Mouse (Mus musculus) limb, embryonic 12.5 days (tissue): ENCODE measurements around the gene Snx5. TPM values are rescaled to one million over a fixed set of nuclear protein-coding genes. Genes with fewer than 3 reads are reported as not detected.

Source experiments
- ATAC-seq: fragments of 200-750 bp; cut with Nextera tagmentation; 2 replicates; pipeline ENCODE4 v1.8.0; 2017; ENCODE audit warnings: low read depth, moderate TSS enrichment; ENCODE audit not compliant: insufficient number of reproducible peaks, insufficient read depth, low FRiP score, low TSS enrichment
- H3K27ac ChIP-seq: fragments of 300-500 bp; sonication (generic); 2 replicates; pipeline ENCODE4 v1.5.1; 2016; ENCODE audit warnings: mild to moderate bottlenecking, moderate library complexity
- H3K27me3 ChIP-seq: fragments of 300-500 bp; sonication (generic); 2 replicates; pipeline ENCODE4 v1.6.1; 2016; ENCODE audit warnings: mild to moderate bottlenecking, moderate library complexity
- H3K36me3 ChIP-seq: fragments of 300-500 bp; sonication (generic); 2 replicates; pipeline ENCODE4 v1.6.1; 2016; ENCODE audit warnings: mild to moderate bottlenecking, moderate library complexity
- H3K4me1 ChIP-seq: fragments of 300-500 bp; sonication (generic); replicated peaks from 2 replicates; pipeline ENCODE4 v1.6.1; 2016
- H3K4me2 ChIP-seq: fragments of 300-500 bp; sonication (generic); 2 replicates; pipeline ENCODE4 v1.6.1; 2016; ENCODE audit warnings: mild to moderate bottlenecking, moderate library complexity
- H3K4me3 ChIP-seq: fragments of 300-500 bp; sonication (generic); replicated peaks from 2 replicates; pipeline ENCODE4 v1.5.1; 2016; ENCODE audit warnings: mild to moderate bottlenecking
- H3K9ac ChIP-seq: fragments of 300-500 bp; sonication (generic); replicated peaks from 2 replicates; pipeline ENCODE4 v1.6.1; 2016; ENCODE audit warnings: mild to moderate bottlenecking, moderate library complexity
- H3K9me3 ChIP-seq: fragments of 300-500 bp; sonication (generic); 2 replicates; pipeline ENCODE4 v1.6.1; 2016; ENCODE audit warnings: mild to moderate bottlenecking, moderate library complexity
- WGBS: fragments of 180-500 bp; shearing (Covaris S2); methylation state at CpG from one replicate; pipeline ENCODE4 v1.1.7; 2016; 5-methylcytosine and 5-hydroxymethylcytosine counted together
- polyA plus RNA-seq: library from polyadenylated mRNA; unstranded; fragments of >200 nt; fragmentation: Nextera tagmentation; extraction: Ambion mirVana; gene quantifications from 2 replicates; pipeline ENCODE4 v1.2.1, GENCODE M21; 2016

Snx5 gene
- polyA plus RNA-seq, 1 experiment from 2014 or later = 145 TPM

DNA sequence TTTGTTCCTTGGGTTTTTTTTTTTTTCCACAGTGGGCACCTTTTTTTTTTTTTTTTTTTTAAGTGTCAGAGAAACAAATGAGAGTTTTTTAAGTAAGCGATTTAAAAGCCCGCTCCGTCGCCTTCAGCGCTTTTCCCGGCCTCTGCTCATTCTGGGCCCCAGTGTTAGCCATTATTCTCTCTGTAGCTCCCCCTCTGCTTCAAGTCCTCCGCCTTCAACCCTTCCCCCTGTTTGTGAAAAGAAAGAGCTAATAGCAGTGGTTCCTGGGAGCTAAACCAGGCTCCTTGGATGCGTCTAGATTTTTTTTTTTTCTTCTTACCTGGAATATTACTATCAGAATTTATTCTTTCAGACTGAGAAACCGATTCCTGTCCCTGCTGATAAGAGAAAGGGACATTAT is 55.1 kb downstream of the Snx5 start:
- no peak overlapping the region for H3K4me3 ChIP-seq
- no peak overlapping the region for H3K4me2 ChIP-seq
- no peak overlapping the region for H3K9ac ChIP-seq
- H3K27ac ChIP-seq = no peak overlapping the region
- H3K4me1 ChIP-seq = no peaks in the 10 kb centered on the region
- no peaks in the 10 kb centered on the region for H3K27me3 ChIP-seq
- no peak for ATAC-seq
- H3K36me3 ChIP-seq = no peaks in the 10 kb centered on the region
- WGBS = 56% methylated on average over 9 of the region's 9 CpGs
- 0 out of 2 replicates have a peak, but pooled peaks cover 4% of the 10 kb centered on the region for H3K9me3 ChIP-seq

- 31% methylated on average over 7 of the region's 7 CpGs for WGBS
- ATAC-seq = no peak
- no peaks in the 10 kb centered on the region for H3K4me1 ChIP-seq
- H3K9ac ChIP-seq = no peak overlapping the region
- H3K9me3 ChIP-seq = 0 out of 2 replicates have a peak, but pooled peaks cover 4% of the 10 kb centered on the region
- no peak overlapping the region for H3K4me2 ChIP-seq
- H3K4me3 ChIP-seq = no peak overlapping the region
- H3K27ac ChIP-seq = peak overlapping the region; percentile 47; the same call in 1 of the 2 replicates
- no peaks in the 10 kb centered on the region for H3K27me3 ChIP-seq
- H3K36me3 ChIP-seq = no peaks in the 10 kb centered on the region
Measured at GRCm38 (mm10) chr2:144215195-144215594, 55.5 kb downstream of the Snx5 start.

DNA sequence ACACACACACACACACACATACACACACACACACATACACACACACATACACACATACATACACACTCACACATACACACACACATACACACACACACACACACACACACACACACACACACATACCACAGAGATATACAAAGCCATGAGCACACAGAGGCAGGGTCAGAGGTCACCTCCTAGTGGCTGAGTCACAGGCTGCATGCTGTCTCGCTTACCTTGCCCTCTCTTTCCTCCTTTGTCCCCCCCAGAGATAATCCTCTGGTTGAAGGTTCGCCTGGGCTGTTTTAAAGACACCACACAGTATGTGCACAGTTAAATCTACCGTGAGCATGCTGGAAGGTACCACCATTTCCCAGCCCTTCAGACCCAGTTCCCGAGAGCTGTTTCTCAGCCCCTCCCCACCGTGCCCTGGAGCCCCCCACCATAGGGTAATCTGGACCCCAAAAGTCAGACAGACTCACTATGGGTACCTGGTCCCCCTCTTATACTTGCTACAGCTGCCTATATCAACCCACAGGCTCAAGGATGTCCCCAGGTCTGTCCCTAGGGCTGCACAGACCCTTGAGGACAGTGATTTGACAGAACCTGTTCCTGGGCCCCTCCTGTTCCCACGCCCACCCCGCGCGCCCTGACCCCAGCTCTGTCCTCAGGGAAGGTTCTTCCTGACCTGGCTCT is 56.1 kb downstream of the Snx5 start:
- peak; percentile 40; the same call in 1 of the 2 replicates for ATAC-seq

GRCm38 (mm10) chr2:144213803-144214202 is 56.9 kb downstream of the Snx5 start:
- H3K9ac ChIP-seq = no peak overlapping the region
- no peak overlapping the region for H3K4me2 ChIP-seq
- no peaks in the 10 kb centered on the region for H3K4me1 ChIP-seq
- 0 out of 2 replicates have a peak, but pooled peaks cover 4% of the 10 kb centered on the region for H3K9me3 ChIP-seq
- H3K27ac ChIP-seq = no peak overlapping the region
- no peak overlapping the region for H3K4me3 ChIP-seq
- H3K36me3 ChIP-seq = no peaks in the 10 kb centered on the region
- H3K27me3 ChIP-seq = no peaks in the 10 kb centered on the region
- ATAC-seq = no peak
- 68% methylated on average over 6 of the region's 6 CpGs for WGBS

More for the DNA sequence above, 56.1 kb downstream of the Snx5 start:
- Histone ChIP-seq H3K36me3 (no peaks in the 10 kb centered on the region), H3K27ac (0 out of 2 replicates have a peak overlapping the region, but pooled peaks have one; percentile 47), H3K4me3 (no peak overlapping the region), H3K4me1 (no peaks in the 10 kb centered on the region), H3K4me2 (no peak overlapping the region), H3K27me3 (no peaks in the 10 kb centered on the region), H3K9ac (no peak overlapping the region), H3K9me3 (0 out of 2 replicates have a peak, but pooled peaks cover 4% of the 10 kb centered on the region)
- WGBS = 70% methylated on average over 9 of the region's 9 CpGs

DNA sequence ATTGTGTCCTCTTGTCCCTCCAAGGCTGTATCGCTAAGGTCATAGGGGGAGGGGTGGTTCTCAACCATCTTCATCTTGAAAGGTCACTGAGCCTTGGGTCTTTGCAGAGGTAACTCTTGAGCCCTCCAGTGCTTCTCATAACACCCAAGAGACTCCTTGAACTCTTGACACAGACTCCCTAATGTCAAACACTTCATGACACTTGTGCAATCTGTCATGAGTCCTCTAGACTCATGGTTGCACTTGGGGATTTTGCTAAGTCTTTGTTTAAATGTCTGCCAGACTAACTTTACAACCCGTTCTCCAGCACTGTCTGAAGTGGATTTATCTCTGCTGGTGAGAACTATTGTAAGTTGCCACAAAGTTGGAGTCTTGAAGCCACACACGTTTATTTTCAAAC is 61.3 kb downstream of the Snx5 start:
- Histone ChIP-seq H3K9me3 (no peaks in the 10 kb centered on the region), H3K27ac (no peak overlapping the region), H3K4me1 (no peaks in the 10 kb centered on the region), H3K36me3 (no peaks in the 10 kb centered on the region), H3K27me3 (no peaks in the 10 kb centered on the region), H3K4me2 (no peak overlapping the region), H3K9ac (no peak overlapping the region), H3K4me3 (no peak overlapping the region)
- ATAC-seq = no peak
- WGBS = 78% methylated on average over 3 of the region's 3 CpGs

- H3K9ac ChIP-seq = no peak overlapping the region
- no peak overlapping the region for H3K4me3 ChIP-seq
- no peak overlapping the region for H3K27ac ChIP-seq
- 85% methylated on average over 1 of the region's 1 CpGs for WGBS
- no peak overlapping the region for H3K4me2 ChIP-seq
- peaks cover 9% of the 10 kb centered on the region; the same call in 1 of the 2 replicates for H3K4me1 ChIP-seq
- no peaks in the 10 kb centered on the region for H3K9me3 ChIP-seq
- no peak for ATAC-seq
- no peaks in the 10 kb centered on the region for H3K36me3 ChIP-seq
- H3K27me3 ChIP-seq = no peaks in the 10 kb centered on the region
Measured at GRCm38 (mm10) chr2:144207365-144207764, 63.3 kb downstream of the Snx5 start.

DNA sequence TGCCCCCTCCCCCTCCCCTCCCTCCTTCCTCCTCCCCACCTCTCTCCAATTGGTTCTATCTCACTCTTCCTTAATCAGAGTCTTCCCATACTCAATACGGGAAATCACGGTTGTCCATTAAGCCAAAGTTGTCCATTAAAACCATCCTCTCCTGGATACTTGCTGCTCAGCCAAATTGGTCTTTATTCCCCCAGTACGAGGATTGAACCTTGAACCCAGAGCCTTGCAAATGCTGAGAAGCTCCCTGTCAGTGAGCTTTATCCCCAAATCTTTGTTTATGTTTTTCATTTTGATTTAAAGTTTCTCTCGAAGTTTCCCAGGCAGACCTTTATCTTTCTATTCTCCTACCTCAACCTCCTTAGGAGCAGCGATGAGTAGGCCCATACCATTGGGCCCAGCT is 67.7 kb downstream of the Snx5 start:
- H3K4me2 ChIP-seq = no peak overlapping the region
- H3K27ac ChIP-seq = peak overlapping the region; percentile 41; the same call in 1 of the 2 replicates
- WGBS = 88% methylated on average over 5 of the region's 5 CpGs

GRCm38 (mm10) chr2:144202567-144202966 is 68.1 kb downstream of the Snx5 start:
- H3K4me2 ChIP-seq = no peak overlapping the region
- no peaks in the 10 kb centered on the region for H3K36me3 ChIP-seq
- H3K9me3 ChIP-seq = 0 out of 2 replicates have a peak, but pooled peaks cover 4% of the 10 kb centered on the region
- no peak for ATAC-seq
- H3K9ac ChIP-seq = no peak overlapping the region
- WGBS = 56% methylated on average over 3 of the region's 3 CpGs
- H3K27me3 ChIP-seq = no peaks in the 10 kb centered on the region
- peaks cover 13% of the 10 kb centered on the region; the same call in 1 of the 2 replicates for H3K4me1 ChIP-seq
- H3K4me3 ChIP-seq = no peak overlapping the region
- H3K27ac ChIP-seq = peak overlapping the region; percentile 73

More for the DNA sequence above, 67.7 kb downstream of the Snx5 start:
- peaks cover 13% of the 10 kb centered on the region; the same call in 1 of the 2 replicates for H3K4me1 ChIP-seq
- no peaks in the 10 kb centered on the region for H3K27me3 ChIP-seq
- ATAC-seq = no peak
- H3K9me3 ChIP-seq = 0 out of 2 replicates have a peak, but pooled peaks cover 4% of the 10 kb centered on the region
- no peaks in the 10 kb centered on the region for H3K36me3 ChIP-seq
- no peak overlapping the region for H3K9ac ChIP-seq
- H3K4me3 ChIP-seq = no peak overlapping the region

GRCm38 (mm10) chr2:144202151-144202550 is 68.6 kb downstream of the Snx5 start:
- WGBS = 77% methylated on average over 4 of the region's 4 CpGs
- Histone ChIP-seq H3K4me2 (no peak overlapping the region), H3K36me3 (no peaks in the 10 kb centered on the region), H3K4me3 (no peak overlapping the region), H3K4me1 (peaks cover 13% of the 10 kb centered on the region; the same call in 1 of the 2 replicates), H3K9me3 (0 out of 2 replicates have a peak, but pooled peaks cover 4% of the 10 kb centered on the region), H3K27ac (peak overlapping the region; percentile 73), H3K9ac (no peak overlapping the region), H3K27me3 (no peaks in the 10 kb centered on the region)
- no peak for ATAC-seq
